In the genomic region with DNA sequence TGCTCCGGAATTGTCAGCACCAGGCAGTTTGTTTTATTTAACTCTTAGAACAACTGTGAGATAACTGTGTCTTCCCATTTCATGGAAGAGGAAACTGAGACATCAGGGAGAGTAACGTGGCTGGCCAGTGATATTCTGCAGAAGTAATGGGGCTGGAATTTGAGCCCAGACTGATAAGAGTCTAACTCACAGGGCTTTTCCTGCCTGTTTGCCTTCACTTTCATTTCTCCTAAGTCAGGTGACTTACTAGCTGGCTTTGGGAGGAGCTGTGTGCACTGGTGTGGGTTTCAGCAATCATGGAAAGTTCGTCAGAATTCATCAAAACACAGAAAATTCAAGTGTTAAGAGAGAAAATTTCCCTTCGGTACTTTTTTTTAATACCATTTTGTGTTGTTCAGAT, we compare ENCODE assay signal across 10 mouse cellular contexts. TPM values are rescaled to one million over a fixed set of nuclear protein-coding genes. Genes with fewer than 3 reads are reported as not detected.
DNase-seq lines count a peak whose midpoint lies in the region; ATAC-seq and TF ChIP-seq lines count a peak whose summit lies in the region.
"Had no signal": no experiment of that assay in that cellular context is flagged by ENCODE, and none has a peak within 500 bp of the region (broad histone marks: within the 10 kb centered on the region; RNA-seq: fewer than 3 reads in every experiment).

No protein-coding gene starts in this region.

- H3K27me3 ChIP-seq in heart, adult 2 months (ENCODE audit: control insufficient read depth, insufficient read depth, low read length): no peaks in the 10 kb centered on the region
- H3K27me3 ChIP-seq in liver, embryonic 12.5 days (replicated peaks): no peaks in the 10 kb centered on the region

- H3K4me1 ChIP-seq in heart, adult 2 months (ENCODE audit: control insufficient read depth, insufficient read depth, low read length): no peaks in the 10 kb centered on the region
- peaks cover 67% of the 10 kb centered on the region for H3K4me1 ChIP-seq in liver, embryonic 12.5 days

- WGBS in heart, adult 2 months: 60% methylated on average over 4 of the region's 4 CpGs
- 45% methylated on average over 4 of the region's 4 CpGs for WGBS in liver, embryonic 12.5 days (ENCODE audit: insufficient replicate concordance)

- peaks cover 10% of the 10 kb centered on the region for H3K9me3 ChIP-seq in liver, embryonic 12.5 days (replicated peaks)

- TF ChIP-seq POLR2A in heart, adult 2 months (IDR thresholded peaks at IDR 0.05; ENCODE audit: insufficient read depth, low read depth, low read length): peak; percentile 35; the same call in 1 of the 2 replicates

- peak overlapping the region; percentile 92 for H3K4me2 ChIP-seq in liver, embryonic 12.5 days

- intact Hi-C loops in heart, adult 2 months (cut with DNase I): no loop called here

- H3K27ac ChIP-seq in heart, adult 2 months: no peak overlapping the region
- peak overlapping the region; percentile 98 for H3K27ac ChIP-seq in liver, embryonic 12.5 days

- no peak for TF ChIP-seq CTCF in heart, adult 2 months (IDR thresholded peaks at IDR 0.05)

- no peak overlapping the region for H3K4me3 ChIP-seq in heart, adult 2 months
- peak overlapping the region; percentile 76 for H3K4me3 ChIP-seq in liver, embryonic 12.5 days

- no peak for TF ChIP-seq EP300 in heart, adult 2 months (IDR thresholded peaks at IDR 0.05; ENCODE audit: insufficient read depth, low read depth, low read length)

- ATAC-seq in liver, embryonic 12.5 days: peak; percentile 16; the same call in 1 of the 2 replicates
- ATAC-seq: forebrain, postnatal 0 days had no signal

- DNase-seq in heart, adult 2 months: no peak
- no peak for DNase-seq in heart, adult 11 months
- peak; percentile 47 for DNase-seq in 3T3-L1 (ENCODE audit: low read depth, low spot score)
- peak; percentile 65 for DNase-seq in c-Kit-negative CD71-positive TER-119-positive erythroid progenitor cells, embryonic 14.5 days (ENCODE audit: low read depth, low spot score)
- DNase-seq in retina, postnatal 1 day: no peak
- no peak for DNase-seq in testis, postnatal 10 days (ENCODE audit: low spot score)
- no peak for DNase-seq in right cerebral cortex, postnatal 36 days (ENCODE audit: low spot score in 2 of 2)
- DNase-seq: forebrain, postnatal 0 days; kidney, adult 18-20 months had no signal

- no peak overlapping the region; the same call in 1 of the 2 replicates for H3K9ac ChIP-seq in heart, adult 2 months (ENCODE audit: low read depth, low read length)
- H3K9ac ChIP-seq in liver, embryonic 12.5 days: peak overlapping the region; percentile 86

- no peaks in the 10 kb centered on the region for H3K79me2 ChIP-seq in heart, adult 2 months (replicated peaks; ENCODE audit: control insufficient read depth, insufficient read depth, low read length)

- H3K36me3 ChIP-seq in heart, adult 2 months (ENCODE audit: control insufficient read depth, insufficient read depth, low read length): no peaks in the 10 kb centered on the region
- peaks cover 44% of the 10 kb centered on the region for H3K36me3 ChIP-seq in liver, embryonic 12.5 days

RNA-seq across cellular contexts. Expression of a gene that starts 1.7 kb away (rescaled TPM):
- total RNA-seq in heart, adult 2 months (2021): 100 to 1,000 TPM in 1 of 2 experiments, 10 to 100 TPM in 1; 26.5 to 109 TPM
- polyA plus RNA-seq in heart, adult 2 months (2012; rRNA removed): 42.0 and 131 TPM in 2 replicates
- 293 and 321 TPM in 2 replicates for polyA plus RNA-seq in liver, embryonic 12.5 days (2016; fragmentation: Nextera tagmentation; extraction: Ambion mirVana)

RNA-seq across cellular contexts. Expression of a gene that starts 22.1 kb away (rescaled TPM):
- not detected for total RNA-seq in heart, adult 2 months (2021)
- not detected in 2 replicates for polyA plus RNA-seq in heart, adult 2 months (2012; rRNA removed)
- 0.29 and 0.43 TPM in 2 replicates for polyA plus RNA-seq in liver, embryonic 12.5 days (2016; fragmentation: Nextera tagmentation; extraction: Ambion mirVana)

RNA-seq across cellular contexts. Expression of a gene that starts 25.1 kb away (rescaled TPM):
- total RNA-seq in heart, adult 2 months (2021): 10 to 100 TPM; 79.7 to 81.5 TPM
- 268 and 301 TPM in 2 replicates for polyA plus RNA-seq in heart, adult 2 months (2012; rRNA removed)
- 30.8 and 32.3 TPM in 2 replicates for polyA plus RNA-seq in liver, embryonic 12.5 days (2016; fragmentation: Nextera tagmentation; extraction: Ambion mirVana)

RNA-seq across cellular contexts. Expression of a gene that starts 26.5 kb away (rescaled TPM):
- total RNA-seq in heart, adult 2 months (2021): 100 to 1,000 TPM; 106 to 129 TPM
- 123 and 136 TPM in 2 replicates for polyA plus RNA-seq in heart, adult 2 months (2012; rRNA removed)
- 50.9 and 54.3 TPM in 2 replicates for polyA plus RNA-seq in liver, embryonic 12.5 days (2016; fragmentation: Nextera tagmentation; extraction: Ambion mirVana)

RNA-seq across cellular contexts. Expression of a gene that starts 38.3 kb away (rescaled TPM):
- 1 to 10 TPM; 2.1 to 2.3 TPM for total RNA-seq in heart, adult 2 months (2021)
- polyA plus RNA-seq in heart, adult 2 months (2012; rRNA removed): 3.7 and 6.7 TPM in 2 replicates
- polyA plus RNA-seq in liver, embryonic 12.5 days (2016; fragmentation: Nextera tagmentation; extraction: Ambion mirVana): 153 and 162 TPM in 2 replicates

Comparison
In these comparisons a context has a peak if more than half of its experiments do, and no peak if none do; other contexts are left out.
1. DNase-seq: peak in 3T3-L1 (single experiment) and c-Kit-negative CD71-positive TER-119-positive erythroid progenitor cells, embryonic 14.5 days (single experiment); none in heart, adult 2 months (0 of 2), heart, adult 11 months (single experiment), retina, postnatal 1 day (single experiment), testis, postnatal 10 days (single experiment) and right cerebral cortex, postnatal 36 days (0 of 2).